Mouse (Mus musculus) ES-E14 (cell line): ENCODE results near the gene Tshz2.

Experiments used
- CHD2 ChIP-seq: IDR thresholded peaks from 2 replicates; pipeline ENCODE4 v1.6.1; 2014; ENCODE audit warnings: mild to moderate bottlenecking, low read depth, low read length, inconsistent platforms
- HCFC1 ChIP-seq: IDR thresholded peaks from 2 replicates; pipeline ENCODE4 v1.6.1; 2012; ENCODE audit warnings: low read length, inconsistent platforms, borderline replicate concordance; ENCODE audit not compliant: insufficient read depth
- MAFK ChIP-seq: IDR thresholded peaks from 2 replicates; pipeline ENCODE4 v1.6.1; 2014; ENCODE audit warnings: mild to moderate bottlenecking, low read depth, low read length, inconsistent platforms; ENCODE audit not compliant: insufficient read depth
- ZC3H11A ChIP-seq: IDR thresholded peaks from 2 replicates; pipeline ENCODE4 v1.6.1; 2012; ENCODE audit warnings: low read depth, mild to moderate bottlenecking, inconsistent platforms, low read length, borderline replicate concordance
- ZNF384 ChIP-seq: IDR thresholded peaks from 2 replicates; pipeline ENCODE4 v1.6.1; 2012; ENCODE audit warnings: low read depth, low read length, inconsistent platforms

GRCm38 (mm10) chr2:169812940-169813339, 180.1 kb downstream of the Tshz2 start:
- TF ChIP-seq ZNF384 = no peak
- no peak for TF ChIP-seq HCFC1
- no peak for TF ChIP-seq MAFK
- no peak for TF ChIP-seq CHD2
- no peak for TF ChIP-seq ZC3H11A
